Mouse (Mus musculus): Measurements from ENCODE around the gene R3hcc1l.

R3hcc1l gene

DNA sequence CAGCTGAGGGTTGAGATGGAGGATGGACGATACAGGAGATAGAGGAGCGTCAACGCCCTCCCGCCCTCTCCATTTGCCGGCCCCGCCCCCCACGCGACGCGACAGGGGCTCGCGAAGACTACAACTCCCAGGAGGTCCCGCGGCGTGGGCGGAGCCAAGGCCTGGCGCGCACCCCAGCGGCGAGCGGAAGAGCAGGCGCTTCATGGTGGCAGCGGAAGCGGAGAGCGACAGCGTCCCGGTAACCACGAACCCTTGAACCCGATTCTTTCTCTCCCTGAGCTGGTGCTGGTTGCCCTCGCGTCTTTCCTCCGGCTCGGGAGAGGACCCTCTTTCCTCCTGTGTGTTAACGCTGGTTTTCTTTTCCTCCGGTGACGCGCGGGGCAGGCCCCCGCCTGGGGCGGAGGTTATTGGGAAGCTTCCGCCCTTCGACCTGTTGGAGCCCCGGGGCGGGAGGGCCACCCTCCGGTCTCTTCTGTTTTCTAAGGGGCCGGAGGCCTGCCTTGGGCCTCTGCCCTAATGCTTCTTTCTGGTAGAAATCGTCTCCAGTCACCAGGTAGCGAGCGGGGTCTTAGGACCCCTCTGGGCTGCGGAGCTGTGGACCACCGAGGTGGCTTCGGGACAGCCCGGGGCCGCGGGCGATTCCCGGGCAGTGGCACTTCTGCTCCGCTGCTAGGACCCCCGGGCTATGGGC is at the start of gene R3hcc1l:
R3hcc1l (plus strand) TSS at position 140 of the 691 bp plus-strand sequence.
- peak; percentile 94 to 97 for DNase-seq (ENCODE audit: low spot score in 2 of 2)

DNA sequence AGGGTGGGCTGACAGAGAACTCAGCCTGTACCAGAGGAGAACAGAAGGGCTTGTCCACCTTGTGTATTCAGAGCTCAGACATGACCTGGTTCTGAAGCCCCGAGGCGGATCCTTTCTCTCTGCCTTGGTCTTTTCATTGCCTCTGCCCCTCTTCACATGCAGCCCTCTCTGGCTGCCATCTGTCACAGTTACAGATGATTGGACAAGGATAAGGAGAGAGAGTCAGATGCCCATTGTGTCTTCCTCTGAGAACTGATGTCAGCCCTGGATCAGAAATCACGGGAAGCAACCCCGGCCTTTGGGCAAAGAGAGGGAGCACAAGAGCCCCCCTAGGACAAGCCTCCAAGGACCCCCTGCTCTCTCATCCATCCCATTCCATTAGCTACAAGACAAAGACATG is 47.0 kb upstream of the R3hcc1l start:
- no peak for DNase-seq (ENCODE audit: low spot score in 2 of 2)

DNA sequence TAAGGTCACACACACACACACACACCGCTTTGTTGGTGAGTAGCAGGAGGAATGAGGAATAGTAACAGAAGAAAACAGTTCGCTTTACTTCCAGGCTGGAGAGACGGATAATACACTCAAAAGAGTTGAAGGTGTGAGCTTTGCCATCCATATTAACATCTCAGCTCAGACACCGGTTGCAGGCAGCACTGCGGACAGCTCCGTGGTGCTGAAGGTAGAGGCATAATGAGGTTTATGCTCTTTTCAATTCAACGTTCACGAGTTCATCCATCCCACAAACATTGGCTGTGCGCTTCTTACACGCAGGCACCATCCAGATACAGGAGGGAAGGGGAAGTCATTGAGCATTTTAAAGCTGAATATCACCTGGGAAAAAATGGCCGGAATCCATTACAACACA is 45.7 kb upstream of the R3hcc1l start:
- no peak for DNase-seq (ENCODE audit: low spot score in 2 of 2)

DNA sequence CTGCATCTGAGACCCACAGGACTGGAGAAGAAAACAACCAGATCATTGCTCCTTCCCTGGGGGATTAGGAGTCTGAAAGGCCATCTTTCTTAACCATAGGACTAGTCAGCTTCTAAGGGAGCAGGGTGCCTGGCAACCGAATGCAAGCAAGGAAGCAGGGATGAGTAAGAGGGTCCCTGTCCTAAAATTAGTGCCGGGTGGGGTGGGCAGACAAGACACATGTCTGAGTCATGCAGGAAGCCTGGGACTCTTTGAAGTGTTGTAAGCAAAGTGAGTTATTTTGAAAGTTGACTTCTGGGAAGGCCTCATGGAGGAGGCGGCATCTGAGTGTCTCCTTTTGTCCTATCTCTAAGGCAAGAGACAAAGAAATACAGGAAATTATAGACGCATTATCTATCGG is 40.8 kb upstream of the R3hcc1l start:
- DNase-seq (ENCODE audit: low spot score in 2 of 2) = no peak

DNA sequence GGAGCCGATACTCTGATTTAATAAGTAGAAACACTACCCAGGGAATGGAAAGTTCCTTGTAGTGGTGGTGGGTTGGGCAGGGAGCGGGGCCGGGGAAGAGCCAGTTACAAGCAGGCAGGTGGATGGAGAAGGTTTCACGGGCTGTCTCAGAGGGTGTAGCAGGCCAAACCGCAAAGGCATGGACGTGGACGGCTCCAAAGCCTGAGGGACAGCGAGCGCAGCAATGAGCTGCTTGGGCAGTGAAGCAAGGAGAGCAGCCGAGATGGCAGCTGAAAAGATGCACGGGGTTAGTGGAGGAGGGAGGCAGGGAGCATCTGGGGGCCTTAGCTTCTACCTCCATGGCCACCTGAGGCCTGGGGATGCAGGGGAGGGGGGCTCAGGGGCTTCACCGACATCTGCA is 40.3 kb upstream of the R3hcc1l start:
- DNase-seq (ENCODE audit: low spot score in 2 of 2) = no peak

DNA sequence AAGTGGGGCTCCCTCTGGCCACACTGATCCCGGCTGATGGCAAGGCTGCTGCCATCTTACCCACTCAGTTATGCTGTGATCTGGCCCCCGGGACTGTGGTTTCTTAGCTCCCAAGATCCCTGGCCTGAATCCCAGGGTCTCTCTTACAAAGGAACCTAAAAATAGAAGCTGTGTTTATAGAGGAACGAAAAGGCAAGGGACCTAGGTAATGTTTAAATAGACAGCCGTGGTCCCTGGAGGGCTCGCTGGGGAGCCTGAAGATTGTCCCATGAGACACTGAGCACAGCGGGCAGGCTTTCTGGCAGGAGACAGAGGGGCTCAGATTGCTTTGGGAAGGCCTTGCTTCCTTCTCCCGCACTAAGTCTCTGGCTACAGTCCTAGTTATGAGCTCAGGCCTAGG is 33.1 kb upstream of the R3hcc1l start:
- no peak for DNase-seq (ENCODE audit: low spot score in 2 of 2)

DNA sequence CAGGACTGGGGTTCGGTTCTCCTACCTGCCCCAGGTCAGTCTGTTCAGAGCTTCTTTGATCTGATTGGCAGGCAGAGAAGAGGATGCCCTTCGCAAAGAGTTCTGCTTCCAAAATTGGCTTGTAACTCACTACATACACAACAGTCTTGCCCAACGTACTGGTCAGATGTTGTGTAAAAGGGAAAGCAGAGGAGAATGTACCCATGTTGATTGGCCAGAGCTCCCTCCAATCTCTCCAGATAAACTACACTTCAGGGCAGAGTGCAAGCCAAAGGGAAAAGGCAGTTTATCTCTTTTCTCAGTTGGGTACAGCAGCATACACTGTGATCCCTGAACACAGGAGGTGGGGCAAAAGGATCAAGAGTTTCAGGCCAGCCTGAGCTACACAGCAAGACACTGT is 31.3 kb upstream of the R3hcc1l start:
- no peak for DNase-seq (ENCODE audit: low spot score in 2 of 2)

DNA sequence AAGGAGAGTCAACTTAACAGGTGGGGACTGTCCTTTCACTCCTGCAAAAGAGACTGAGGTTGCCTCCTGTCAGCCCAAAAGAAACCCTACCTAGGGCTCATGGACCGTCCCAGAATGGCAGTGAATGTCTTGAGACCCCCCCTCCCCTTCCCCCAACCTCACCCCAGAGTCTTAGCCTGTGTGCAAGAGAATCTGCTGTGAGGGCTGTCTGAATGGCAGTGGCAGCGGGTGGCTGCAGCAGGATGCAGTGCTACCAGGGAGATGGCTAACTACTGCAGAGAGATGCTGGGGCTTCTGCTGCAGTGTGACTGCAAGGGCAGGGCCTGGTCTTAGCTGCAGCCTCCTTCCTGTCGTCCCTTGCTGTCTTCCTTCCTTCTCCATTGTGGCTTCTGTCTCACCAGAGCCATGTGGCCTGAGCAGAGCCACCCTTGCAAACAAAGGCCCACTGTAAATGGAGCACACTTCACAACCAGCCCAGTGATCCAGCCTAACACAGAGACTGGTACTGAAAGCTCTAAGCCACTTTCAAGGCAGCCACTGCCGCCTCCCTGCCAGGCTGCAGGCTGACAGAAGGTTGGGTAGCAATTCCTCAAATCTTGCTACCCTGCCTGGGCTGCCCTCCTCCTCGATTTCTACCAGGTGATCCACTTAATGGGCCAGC is 25.2 kb upstream of the R3hcc1l start:
- no peak for DNase-seq (ENCODE audit: low spot score in 2 of 2)

DNA sequence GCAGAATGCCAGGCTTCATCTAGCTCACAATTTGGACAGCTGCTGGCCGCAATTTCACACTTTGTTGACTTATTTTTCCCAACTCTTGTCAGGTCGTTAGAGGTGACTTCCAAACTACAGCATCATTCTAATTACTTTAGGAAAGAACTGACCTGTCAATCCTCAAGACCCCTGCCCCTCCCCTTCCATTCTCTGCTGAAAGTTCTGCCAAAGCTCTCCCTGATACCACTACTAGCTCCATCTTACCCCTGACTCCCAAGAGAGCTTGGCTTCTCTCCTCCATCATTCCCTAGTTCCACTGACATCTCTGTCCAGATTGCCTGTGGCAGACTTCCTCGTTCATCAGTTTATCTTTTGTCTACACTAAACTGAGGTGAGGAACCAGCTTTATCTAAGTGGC is 14.4 kb upstream of the R3hcc1l start:
- DNase-seq (ENCODE audit: low spot score in 2 of 2) = no peak

DNA sequence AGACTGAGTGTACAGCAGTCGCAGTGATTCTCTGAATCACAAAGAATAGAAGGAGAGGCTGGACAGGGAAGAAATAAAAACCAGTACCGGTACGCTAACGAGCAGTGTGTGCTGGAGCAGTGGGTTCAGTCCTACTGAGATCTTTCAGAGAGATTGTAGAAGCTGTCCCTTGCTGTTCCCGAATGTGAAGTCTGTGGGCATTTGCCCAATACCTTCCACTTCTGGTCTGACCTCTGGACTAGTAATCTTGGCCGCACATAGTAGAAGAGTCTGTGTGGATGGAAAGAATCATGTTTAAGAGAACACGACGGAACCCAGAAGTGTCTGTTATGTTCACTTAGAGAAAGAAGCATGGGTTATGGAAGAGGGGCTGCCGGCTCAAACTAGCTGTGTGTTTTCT is 8.9 kb upstream of the R3hcc1l start:
- DNase-seq (ENCODE audit: low spot score in 2 of 2) = no peak

DNA sequence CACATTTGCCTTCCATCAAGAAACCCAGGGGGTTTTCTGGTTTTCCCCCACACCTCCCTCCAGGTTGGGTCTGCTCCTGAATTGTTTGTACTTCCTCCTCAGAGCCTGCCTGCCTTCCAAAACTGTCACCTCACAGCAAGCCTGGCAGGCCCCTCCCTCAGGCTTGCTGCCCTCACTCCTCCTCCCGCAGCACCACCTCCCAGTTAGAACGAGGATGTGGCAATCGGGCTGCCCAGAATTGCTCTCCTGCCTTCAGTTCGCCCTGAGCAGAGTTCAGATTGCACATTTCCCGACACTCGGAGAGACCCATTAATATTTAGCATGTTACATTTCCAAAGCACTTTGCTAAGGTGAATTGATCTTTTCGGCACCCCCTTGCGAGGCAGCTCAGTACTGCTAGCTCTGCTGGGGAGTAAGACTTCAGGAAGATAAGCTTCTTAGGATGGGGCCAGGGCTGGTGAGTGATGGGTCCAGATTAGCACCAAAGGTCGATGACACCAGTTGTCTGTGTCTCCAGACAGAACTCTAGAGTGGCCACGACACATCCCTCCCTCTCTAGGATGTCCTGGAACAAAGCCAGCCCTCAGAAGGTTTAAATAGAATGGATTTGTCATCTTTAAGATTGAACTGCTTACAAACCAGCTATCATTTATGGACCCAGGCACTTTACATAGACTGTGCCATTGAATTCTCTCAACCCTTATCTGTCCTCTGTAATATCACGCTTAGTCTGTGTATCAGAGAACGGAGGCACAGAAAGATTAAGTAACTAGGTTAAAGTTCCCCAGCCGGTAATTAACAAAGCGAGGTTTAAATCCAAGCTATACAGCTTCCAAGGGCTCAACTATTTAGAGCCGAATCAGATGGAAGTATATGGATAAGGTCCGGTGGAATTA is 8.0 kb upstream of the R3hcc1l start:
- DNase-seq (ENCODE audit: low spot score in 2 of 2) = no peak

DNA sequence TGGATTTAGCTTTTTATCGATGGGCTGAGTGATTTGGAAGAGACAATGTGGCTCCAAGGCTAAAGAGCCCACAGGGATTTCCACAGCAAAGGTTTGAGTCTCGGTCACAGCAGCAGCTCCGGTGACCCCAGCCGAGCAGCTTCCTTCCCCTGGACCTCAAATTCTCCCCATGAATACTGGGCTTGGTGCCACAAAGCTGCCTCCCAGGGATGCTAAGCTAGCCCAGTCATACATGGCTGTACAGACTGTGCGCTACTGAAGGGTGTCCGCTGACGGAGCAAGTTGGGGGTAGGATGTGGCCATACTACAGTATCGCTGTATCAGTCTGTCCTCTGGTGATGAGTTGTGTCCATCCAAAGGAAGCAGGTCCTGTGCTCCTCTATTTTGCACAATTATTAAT is 2.9 kb upstream of the R3hcc1l start:
- DNase-seq (ENCODE audit: low spot score in 2 of 2) = no peak

DNA sequence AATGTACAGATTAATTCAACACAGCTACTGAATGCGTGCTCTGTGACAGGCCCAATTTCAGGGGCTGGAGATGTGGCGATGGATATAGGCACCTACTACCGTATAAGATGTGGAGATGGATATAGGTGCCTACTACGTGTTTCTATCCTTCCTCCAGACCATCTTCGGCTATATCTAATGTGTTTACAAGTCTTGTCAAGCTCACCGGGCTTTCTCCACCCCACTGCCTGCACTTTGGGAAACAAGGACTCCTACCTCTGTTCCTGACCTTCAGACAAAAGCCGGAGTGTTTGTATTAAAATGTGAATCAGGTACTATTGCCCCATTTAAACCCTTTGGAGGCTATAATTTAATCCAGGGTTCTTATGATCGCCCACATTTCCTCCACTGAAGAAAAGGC is 2.4 kb upstream of the R3hcc1l start:
- DNase-seq (ENCODE audit: low spot score in 2 of 2) = no peak

DNA sequence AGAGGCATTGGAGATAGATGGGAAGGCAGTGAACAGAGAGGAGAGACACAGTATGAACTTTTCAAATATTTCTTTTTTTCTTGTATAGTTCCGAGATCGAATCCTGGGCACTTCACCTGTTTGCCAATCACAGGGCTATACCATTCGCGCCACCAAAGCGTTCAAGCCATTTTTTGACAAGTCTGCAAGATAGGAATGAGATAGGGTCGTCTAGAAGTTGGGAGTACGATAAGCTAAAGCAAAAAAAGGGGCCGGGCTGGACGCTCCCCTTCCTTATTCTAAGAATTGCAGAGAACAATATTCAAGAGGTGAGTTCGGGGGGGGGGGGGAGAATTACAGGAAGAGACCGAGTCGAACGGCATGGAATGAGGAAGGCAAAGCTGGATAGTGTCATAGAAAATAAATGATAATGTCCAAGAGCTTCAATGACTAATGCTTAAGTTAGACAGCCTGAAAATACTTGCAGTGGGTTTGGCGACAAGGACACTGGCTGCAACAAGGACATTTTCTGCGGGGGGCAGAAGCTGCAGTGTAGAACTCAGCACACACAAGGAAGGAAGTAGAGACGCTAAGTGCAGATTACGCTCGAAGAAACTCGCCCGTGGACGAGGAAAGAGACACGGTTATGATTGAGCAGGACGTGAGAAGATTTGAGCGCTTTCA is 471 bp upstream of the R3hcc1l start:
- DNase-seq (ENCODE audit: low spot score in 2 of 2) = no peak

DNA sequence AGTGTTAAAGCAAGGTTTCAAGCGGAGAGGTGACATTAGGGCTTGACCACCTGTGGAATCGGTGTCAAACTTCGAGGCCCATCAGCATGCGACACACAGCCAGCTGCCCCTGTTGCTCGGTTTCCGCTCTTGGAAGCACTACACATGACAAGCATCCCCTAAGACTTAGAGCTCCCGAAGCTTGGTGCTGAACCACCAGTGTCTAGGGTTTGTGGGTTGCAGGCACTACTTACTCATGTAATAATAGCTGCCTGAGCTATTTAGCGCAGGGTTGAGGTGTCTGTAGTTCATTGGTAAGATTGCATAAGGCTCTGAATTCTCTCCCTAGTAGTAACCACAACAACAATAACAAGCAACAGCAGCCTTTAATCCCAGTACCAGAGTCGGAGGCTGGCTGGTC is 1.2 kb downstream of the R3hcc1l start:
- DNase-seq (ENCODE audit: low spot score in 2 of 2) = no peak

DNA sequence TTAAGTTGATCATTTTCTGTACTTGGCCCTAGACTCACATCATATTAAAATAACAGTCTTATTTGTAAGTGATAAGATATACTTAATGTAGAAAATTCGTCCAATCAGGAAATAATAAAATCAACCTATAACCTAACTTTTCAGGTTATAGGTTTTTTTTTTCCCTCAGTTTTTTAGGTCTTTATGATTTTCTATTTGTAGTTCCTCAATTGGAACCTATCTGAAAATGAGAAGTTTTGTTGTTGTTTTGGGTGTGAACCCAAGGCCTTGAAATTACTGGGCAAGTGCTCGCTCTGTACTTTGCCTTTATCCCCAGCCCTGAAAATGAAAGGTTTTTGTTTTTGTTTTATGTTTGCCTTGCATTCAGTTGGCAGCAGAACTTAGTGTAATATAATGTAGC is 6.1 kb downstream of the R3hcc1l start:
- DNase-seq (ENCODE audit: low spot score in 2 of 2) = no peak

DNA sequence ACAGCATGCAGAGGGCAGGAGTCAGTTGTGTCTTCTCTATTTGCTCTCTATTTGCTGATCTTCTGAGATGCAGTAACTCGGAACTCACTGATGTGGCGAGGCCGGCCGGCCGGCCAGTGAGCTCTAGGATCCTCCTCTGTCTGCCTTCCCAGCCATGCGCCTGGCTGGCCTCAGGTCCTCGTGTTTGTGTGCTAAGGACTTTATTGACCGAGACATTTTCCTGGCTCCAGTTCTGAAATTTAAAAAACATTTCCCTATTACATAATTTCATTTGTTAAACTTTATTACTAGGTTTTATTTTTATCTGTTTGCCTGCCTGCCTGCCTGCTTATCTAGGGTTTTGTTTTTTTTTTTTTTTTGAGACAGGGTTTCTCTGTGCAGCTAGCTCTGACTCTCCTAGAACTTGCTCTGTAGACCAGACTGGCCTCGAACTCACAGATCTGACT is 11.5 kb downstream of the R3hcc1l start:
- no peak for DNase-seq (ENCODE audit: low spot score in 2 of 2)

DNA sequence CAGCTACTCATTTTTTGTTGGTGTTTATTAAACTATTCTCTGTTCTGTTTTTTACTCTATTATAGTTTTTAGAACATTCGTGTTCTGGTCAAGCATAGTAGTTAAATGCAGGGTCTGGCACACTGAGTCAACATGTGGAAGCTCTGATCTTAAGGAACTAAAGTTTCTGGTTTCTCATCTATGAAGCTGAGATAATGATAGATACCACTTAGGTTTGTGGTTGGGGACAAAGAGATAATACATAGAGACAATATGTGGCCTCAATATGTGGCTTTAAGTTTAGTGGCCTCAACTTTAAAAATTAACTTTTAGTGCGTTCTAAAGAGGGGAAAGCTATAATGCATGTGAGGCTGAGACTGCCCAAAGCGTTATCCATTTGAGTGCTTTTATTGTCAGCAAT is 15.9 kb downstream of the R3hcc1l start:
- no peak for DNase-seq (ENCODE audit: low spot score in 2 of 2)

DNA sequence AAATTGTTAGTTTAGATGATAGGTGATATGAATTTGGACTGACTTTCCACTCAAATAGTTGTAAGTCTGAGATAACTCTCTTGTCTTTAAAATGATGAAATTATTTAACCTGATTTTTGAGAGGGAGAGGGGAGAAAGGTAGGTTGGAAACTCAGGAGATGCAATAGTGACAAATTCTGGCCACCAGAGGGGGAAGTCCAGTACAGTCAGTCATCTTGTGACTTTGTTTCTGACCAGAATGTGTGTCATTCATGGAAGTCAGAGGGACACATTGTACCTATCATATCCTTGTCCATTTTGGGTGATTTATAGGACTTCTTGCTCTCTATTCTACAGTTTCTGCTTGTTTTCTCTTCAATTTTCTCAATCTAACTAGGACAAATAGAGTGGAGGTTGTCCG is 19.0 kb downstream of the R3hcc1l start:
- DNase-seq (ENCODE audit: low spot score in 2 of 2) = no peak

DNA sequence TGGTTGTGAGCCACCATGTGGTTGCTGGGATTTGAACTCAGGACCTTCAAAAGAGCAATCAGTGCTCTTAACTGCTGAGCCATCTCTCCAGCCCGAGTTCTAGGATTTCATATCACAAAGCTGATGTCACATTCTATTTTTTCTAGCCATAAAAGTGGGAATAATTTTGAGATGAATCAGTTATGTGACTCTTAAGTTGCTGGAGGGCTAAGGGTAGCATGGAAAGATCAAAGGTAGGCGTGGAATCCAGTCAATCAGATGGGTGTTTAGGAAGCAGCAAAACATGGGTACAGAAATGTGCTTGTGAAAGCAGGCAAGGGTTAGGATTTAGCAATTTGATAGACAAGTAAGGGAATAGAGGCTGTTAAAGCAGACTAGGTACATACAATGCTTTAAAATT is 20.4 kb downstream of the R3hcc1l start:
- DNase-seq (ENCODE audit: low spot score in 2 of 2) = no peak

DNA sequence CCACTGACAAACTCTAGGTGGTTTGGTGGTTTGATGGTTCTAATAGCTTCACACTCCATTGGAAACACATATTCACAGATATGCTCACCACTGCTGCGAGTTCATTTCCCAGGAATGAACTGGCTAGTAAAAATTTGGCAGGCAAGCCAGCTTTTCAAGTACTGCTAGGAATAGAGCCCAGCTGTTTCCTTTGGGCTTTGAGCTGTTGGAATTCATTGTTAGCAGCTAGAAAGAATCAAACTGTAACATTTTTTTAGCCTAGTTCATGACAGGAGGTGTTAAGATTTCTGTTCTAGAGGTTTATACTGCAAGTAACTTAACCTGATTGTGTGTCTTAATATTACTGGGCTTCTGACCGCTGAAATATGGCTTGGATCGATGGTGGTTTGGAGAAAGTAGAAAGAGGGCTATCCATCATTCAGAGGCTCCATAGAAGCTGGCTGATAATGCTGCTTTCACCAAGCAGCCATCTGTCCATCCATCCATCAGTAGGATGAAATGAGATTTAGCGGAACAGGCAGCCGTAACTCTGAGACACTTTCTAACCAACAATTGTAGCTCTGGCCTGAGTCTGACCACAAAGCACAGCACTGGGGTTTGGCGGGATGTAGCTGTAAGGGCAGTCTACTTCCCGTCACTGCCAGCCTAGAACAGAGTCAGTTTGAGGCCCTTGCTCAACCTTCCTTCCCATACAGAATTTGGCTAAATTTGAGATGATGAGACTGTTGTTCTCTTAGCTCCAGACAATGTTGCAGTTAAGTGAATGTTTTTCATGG is 21.0 kb downstream of the R3hcc1l start:
- DNase-seq (ENCODE audit: low spot score in 2 of 2) = no peak
